Mouse (Mus musculus) intestine, postnatal 0 days (tissue): Measurements from ENCODE around the gene Ovol3. TPM values are rescaled to one million over a fixed set of nuclear protein-coding genes. Genes with fewer than 3 reads are reported as not detected.
"Not testable (repeated sequence)": the region's sequence is repeated elsewhere in the genome, so short reads cannot be mapped to it uniquely, and the experiment has no call there.

Source experiments
- ATAC-seq: fragments of 200-750 bp; cut with Nextera tagmentation; 2 replicates; pipeline ENCODE4 v1.8.0; 2017; ENCODE audit warnings: mild to moderate bottlenecking, moderate TSS enrichment, moderate library complexity
- H3K27ac ChIP-seq: fragments of 300-500 bp; sonication (generic); 2 replicates; pipeline ENCODE4 v1.5.1; 2014; ENCODE audit warnings: mild to moderate bottlenecking, low read depth, low read length, moderate library complexity
- H3K27me3 ChIP-seq: fragments of 300-500 bp; sonication (generic); replicated peaks from 2 replicates; pipeline ENCODE4 v1.6.1; 2014; ENCODE audit warnings: low read length, mixed read lengths; ENCODE audit not compliant: control insufficient read depth, insufficient read depth
- H3K36me3 ChIP-seq: fragments of 300-500 bp; sonication (generic); 2 replicates; pipeline ENCODE4 v1.6.1; 2014; ENCODE audit warnings: mild to moderate bottlenecking, moderate library complexity; ENCODE audit not compliant: control insufficient read depth, insufficient read depth
- H3K4me1 ChIP-seq: fragments of 300-500 bp; sonication (generic); replicated peaks from 2 replicates; pipeline ENCODE4 v1.6.1; 2014; ENCODE audit warnings: antibody characterized with exemption, low read length, mixed read lengths; ENCODE audit not compliant: control insufficient read depth, insufficient read depth
- H3K4me2 ChIP-seq: fragments of 300-500 bp; sonication (generic); replicated peaks from 2 replicates; pipeline ENCODE4 v1.6.1; 2014; ENCODE audit warnings: low read depth, mild to moderate bottlenecking, moderate library complexity
- H3K4me3 ChIP-seq: fragments of 300-500 bp; sonication (generic); 2 replicates; pipeline ENCODE4 v1.5.1; 2014; ENCODE audit warnings: low read depth, low read length
- H3K9ac ChIP-seq: fragments of 300-500 bp; sonication (generic); 2 replicates; pipeline ENCODE4 v1.6.1; 2014; ENCODE audit warnings: mild to moderate bottlenecking, low read depth, low read length
- H3K9me3 ChIP-seq: fragments of 300-500 bp; sonication (generic); 2 replicates; pipeline ENCODE4 v1.6.1; 2016; ENCODE audit warnings: mixed run types; ENCODE audit not compliant: control insufficient read depth
- CTCF ChIP-seq: sonication (generic); IDR thresholded peaks from 2 replicates; pipeline ENCODE4 v1.5.1; 2016; ENCODE audit warnings: low read depth, mild to moderate bottlenecking, control low read depth, antibody characterized with exemption, moderate library complexity
- WGBS: fragments of 180-500 bp; shearing (Covaris S2); extraction: QIAGEN DNeasy Blood & Tissue Kit; methylation state at CpG from one replicate; pipeline ENCODE4 v1.1.7; 2014; 5-methylcytosine and 5-hydroxymethylcytosine counted together
- polyA plus RNA-seq: library from polyadenylated mRNA; unstranded; fragments of >200 nt; fragmentation: Nextera tagmentation; extraction: Ambion mirVana; gene quantifications from 2 replicates; pipeline ENCODE4 v1.2.1, GENCODE M21; 2015

Gene Ovol3
- polyA plus RNA-seq, 1 experiment from 2014 or later, result not detected

- peaks cover 2% of the 10 kb centered on the region; the same call in 1 of the 2 replicates for H3K4me1 ChIP-seq
- no peak overlapping the region for H3K4me3 ChIP-seq
- no peaks in the 10 kb centered on the region; the same call in 1 of the 2 replicates for H3K36me3 ChIP-seq
- 64% methylated on average over 12 of the region's 12 CpGs for WGBS
- peak; percentile 81 for ATAC-seq
- no peak; the same call in 1 of the 2 replicates for TF ChIP-seq CTCF
- H3K27ac ChIP-seq, result peak overlapping the region; percentile 46
- H3K27me3 ChIP-seq, result no peaks in the 10 kb centered on the region
- no peaks in the 10 kb centered on the region for H3K9me3 ChIP-seq
- H3K4me2 ChIP-seq, result no peak overlapping the region
- no peak overlapping the region; the same call in 1 of the 2 replicates for H3K9ac ChIP-seq
These were observed 16.7 kb upstream of the Ovol3 start for GRCm38 (mm10) chr7:30251956-30252954.

GRCm38 (mm10) chr7:30237374-30237773, 1.8 kb upstream of the Ovol3 start:
- not testable (repeated sequence) for ATAC-seq, H3K27me3 ChIP-seq, H3K9ac ChIP-seq, H3K9me3 ChIP-seq, H3K4me3 ChIP-seq, H3K27ac ChIP-seq, H3K4me2 ChIP-seq, H3K4me1 ChIP-seq
- peaks cover 25% of the 10 kb centered on the region; the same call in 1 of the 2 replicates for H3K36me3 ChIP-seq
- 71% methylated on average over 3 of the region's 3 CpGs for WGBS

- no peak for ATAC-seq
- TF ChIP-seq CTCF, result no peak
- Histone ChIP-seq H3K4me2 (no peak overlapping the region), H3K27me3 (no peaks in the 10 kb centered on the region), H3K4me1 (no peaks in the 10 kb centered on the region; the same call in 1 of the 2 replicates), H3K36me3 (peaks cover 13% of the 10 kb centered on the region; the same call in 1 of the 2 replicates), H3K9me3 (no peaks in the 10 kb centered on the region), H3K27ac (no peak overlapping the region), H3K9ac (no peak overlapping the region), H3K4me3 (no peak overlapping the region)
- 87% methylated on average over 8 of the region's 8 CpGs for WGBS
These were observed 434 bp downstream of the Ovol3 start for GRCm38 (mm10) chr7:30235091-30235490.

- no peak for TF ChIP-seq CTCF
- 92% methylated on average over 15 of the region's 15 CpGs for WGBS
- Histone ChIP-seq H3K4me1 (no peaks in the 10 kb centered on the region; the same call in 1 of the 2 replicates), H3K36me3 (peaks cover 13% of the 10 kb centered on the region; the same call in 1 of the 2 replicates), H3K27me3 (no peaks in the 10 kb centered on the region), H3K9ac (no peak overlapping the region), H3K9me3 (no peaks in the 10 kb centered on the region), H3K27ac (no peak overlapping the region), H3K4me3 (no peak overlapping the region), H3K4me2 (no peak overlapping the region)
- ATAC-seq, result no peak
These were observed 1.2 kb downstream of the Ovol3 start for GRCm38 (mm10) chr7:30234276-30234858.

- ATAC-seq, result no peak
- H3K4me1 ChIP-seq, result no peaks in the 10 kb centered on the region; the same call in 1 of the 2 replicates
- H3K4me3 ChIP-seq, result no peak overlapping the region
- 0 out of 2 replicates have a peak overlapping the region, but pooled peaks have one; percentile 61 for H3K9ac ChIP-seq
- no peak overlapping the region for H3K4me2 ChIP-seq
- 85% methylated on average over 20 of the region's 20 CpGs for WGBS
- H3K27ac ChIP-seq, result no peak overlapping the region
- H3K36me3 ChIP-seq, result peaks cover 13% of the 10 kb centered on the region; the same call in 1 of the 2 replicates
- no peaks in the 10 kb centered on the region for H3K9me3 ChIP-seq
- TF ChIP-seq CTCF, result no peak
- H3K27me3 ChIP-seq, result no peaks in the 10 kb centered on the region
These were observed 2.1 kb downstream of the Ovol3 start for GRCm38 (mm10) chr7:30233387-30233786.

- H3K36me3 ChIP-seq, result peaks cover 19% of the 10 kb centered on the region; the same call in 1 of the 2 replicates
- H3K4me3 ChIP-seq, result peak overlapping the region; percentile 72
- 3% methylated on average over 24 of the region's 24 CpGs for WGBS
- no peaks in the 10 kb centered on the region for H3K27me3 ChIP-seq
- H3K27ac ChIP-seq, result peak overlapping the region; percentile 92
- no peaks in the 10 kb centered on the region for H3K9me3 ChIP-seq
- no peaks in the 10 kb centered on the region; the same call in 1 of the 2 replicates for H3K4me1 ChIP-seq
- ATAC-seq, result peak; percentile 31; the same call in 1 of the 2 replicates
- H3K4me2 ChIP-seq, result peak overlapping the region; percentile 83
- H3K9ac ChIP-seq, result peak overlapping the region; percentile 61
- peak; percentile 77 for TF ChIP-seq CTCF
These were observed 2.8 kb downstream of the Ovol3 start for GRCm38 (mm10) chr7:30232631-30233148.
